Mouse (Mus musculus) layer of hippocampus, adult 11-12 months (tissue): ENCODE results near the gene Trpc4.

Experiments used
- DNase-seq: peaks from one replicate; pipeline ENCODE4 v3.0.0; 2022; ENCODE audit warnings: low spot score

Trpc4 gene

GRCm38 (mm10) chr3:54155639-54156315 lies at the start of gene Trpc4:
Gene Trpc4 (plus strand): TSS chr3:54156035.
- DNase-seq: peak; percentile 39

GRCm38 (mm10) chr3:54111489-54111888 lies 44.3 kb upstream of the Trpc4 start:
- DNase-seq: no peak

DNA sequence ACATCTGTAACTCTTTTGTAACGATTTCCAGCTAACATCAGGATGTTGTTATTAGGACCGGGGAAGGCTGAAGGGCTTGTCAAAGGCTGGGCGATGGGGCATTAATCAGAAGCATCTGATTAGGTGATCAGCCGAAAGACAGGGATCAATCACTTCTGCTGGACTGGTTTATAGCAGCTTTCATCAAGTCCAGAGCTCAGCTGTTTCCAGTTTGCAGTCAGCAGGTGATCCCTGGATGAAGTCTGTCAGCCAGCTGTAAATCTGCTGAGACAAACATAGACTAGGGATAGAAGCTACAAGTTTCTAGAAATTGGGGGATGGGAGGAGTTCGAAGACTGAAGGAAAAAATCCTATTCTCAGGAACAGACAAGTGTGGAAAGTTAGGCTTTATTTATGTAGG lies 20.5 kb upstream of the Trpc4 start:
- no peak for DNase-seq

GRCm38 (mm10) chr3:54141376-54141775 lies 14.5 kb upstream of the Trpc4 start:
- no peak for DNase-seq

DNA sequence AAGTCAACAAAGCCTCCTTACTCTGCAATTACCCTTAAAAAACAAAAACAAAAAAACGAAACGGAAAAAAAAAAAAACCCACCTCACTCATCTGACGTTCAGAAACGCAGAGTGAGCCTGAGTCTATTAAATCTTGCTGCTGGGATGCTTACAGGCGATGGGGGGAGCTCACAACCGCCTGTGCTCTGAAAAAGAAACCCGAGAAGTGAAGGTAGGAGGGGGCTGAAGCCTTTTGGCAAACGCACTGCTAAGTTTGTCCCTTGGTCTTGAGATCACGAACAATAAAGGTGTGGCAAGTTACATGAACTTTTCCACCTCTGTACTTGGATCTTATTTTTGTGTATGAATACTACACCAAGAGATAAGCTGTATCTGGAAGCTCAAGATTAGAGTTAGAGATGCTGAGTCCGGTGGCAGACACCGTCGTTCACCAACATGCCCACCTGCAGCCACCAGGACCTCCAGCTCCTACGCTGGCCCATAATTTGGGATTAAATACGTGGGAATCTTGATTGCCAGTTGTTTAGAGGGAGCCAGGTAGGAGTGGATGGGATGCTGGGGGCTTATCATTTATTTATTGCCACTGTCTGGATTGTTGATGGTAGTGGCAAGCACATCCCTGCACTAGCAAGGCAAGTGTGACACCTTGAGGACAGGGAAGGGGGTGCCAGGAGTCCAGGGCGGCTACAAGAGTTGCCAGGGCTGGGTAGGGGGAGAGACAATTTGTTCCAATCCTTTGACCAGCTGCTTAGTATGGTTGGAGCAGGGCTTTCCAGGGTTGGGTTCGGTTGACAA lies 794 bp upstream of the Trpc4 start:
- peak; percentile 48 for DNase-seq

- no peak for DNase-seq
These were observed 623 bp downstream of the Trpc4 start for GRCm38 (mm10) chr3:54156316-54157000.

- DNase-seq: no peak
These were observed 14.9 kb downstream of the Trpc4 start for GRCm38 (mm10) chr3:54170701-54171100.

DNA sequence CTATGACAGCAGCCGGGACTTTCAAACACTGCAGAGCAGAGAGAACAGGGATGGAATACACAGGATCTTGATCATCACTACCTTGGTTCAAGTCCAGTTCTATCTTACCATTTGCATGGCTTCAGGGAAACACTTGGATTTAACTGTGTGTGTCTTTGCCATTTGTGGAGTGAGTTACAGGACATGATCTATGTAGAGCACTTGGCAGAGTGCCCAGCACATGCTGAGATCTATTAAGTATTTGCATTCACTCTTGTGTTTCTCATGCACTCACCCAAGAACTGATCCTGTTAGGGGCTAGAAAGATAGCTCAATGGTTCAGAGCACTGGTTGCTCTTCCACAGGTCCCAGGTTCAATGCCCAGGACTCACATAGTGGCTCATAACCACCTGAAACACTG lies 21.5 kb downstream of the Trpc4 start:
- no peak for DNase-seq

DNA sequence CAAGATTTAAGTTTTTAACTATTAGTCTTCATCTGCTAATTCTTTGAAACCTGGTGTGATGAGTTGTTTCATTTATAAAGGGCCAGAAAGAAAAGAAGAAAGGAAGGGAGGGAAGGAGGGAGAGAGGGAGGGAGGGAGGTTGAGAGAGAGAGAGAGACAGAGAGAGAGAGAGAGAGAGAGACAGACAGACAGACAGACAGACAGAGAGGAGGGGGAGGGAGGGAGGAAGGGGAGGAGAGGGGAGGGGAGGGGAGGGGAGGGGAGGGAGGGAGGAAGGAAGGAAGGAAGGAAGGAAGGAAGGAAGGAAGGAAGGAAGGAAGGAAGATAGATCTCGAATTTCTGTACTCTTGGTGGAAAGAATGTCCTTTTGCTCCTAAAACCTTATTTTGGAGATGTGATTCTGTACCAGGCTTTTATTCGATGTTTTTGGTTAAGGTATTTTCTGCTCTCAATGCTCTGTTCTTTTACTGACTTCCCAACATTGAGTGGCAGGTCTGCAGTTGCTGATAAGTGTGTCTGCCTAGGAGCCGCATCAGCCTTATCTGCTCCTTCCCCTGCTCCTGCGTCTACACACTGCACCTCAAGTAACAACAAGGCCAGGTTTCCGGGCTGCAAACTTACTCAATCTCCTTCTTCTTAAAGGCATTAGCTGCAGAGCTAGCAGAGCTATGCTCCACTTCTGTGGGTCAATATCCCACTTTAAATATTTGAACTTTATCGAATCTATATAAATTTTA lies 35.3 kb downstream of the Trpc4 start:
- no peak for DNase-seq

- DNase-seq: no peak
These were observed 45.4 kb downstream of the Trpc4 start for GRCm38 (mm10) chr3:54201231-54201630.

DNA sequence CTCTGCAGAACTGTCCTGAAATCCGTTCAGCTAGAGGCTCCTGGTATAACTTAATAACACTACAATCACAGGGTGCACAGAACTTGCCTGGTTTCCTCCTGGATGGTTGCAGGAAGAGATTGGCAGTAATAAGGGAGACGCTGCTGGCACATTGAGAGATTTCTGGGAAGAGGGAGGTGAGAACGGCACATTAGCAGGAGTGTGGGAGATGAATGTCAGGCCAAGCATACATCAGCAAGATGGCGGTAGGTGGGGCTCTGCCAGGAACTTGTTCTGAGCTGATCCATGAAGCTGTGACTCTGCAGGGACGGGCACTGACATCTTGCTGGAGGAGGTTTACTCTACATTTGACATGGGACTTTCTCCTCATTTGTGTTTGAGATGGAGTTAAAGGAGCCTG lies 48.6 kb downstream of the Trpc4 start:
- peak; percentile 59 for DNase-seq

GRCm38 (mm10) chr3:54210112-54210511 lies 54.3 kb downstream of the Trpc4 start:
- peak; percentile 40 for DNase-seq

GRCm38 (mm10) chr3:54211441-54211840 lies 55.6 kb downstream of the Trpc4 start:
- DNase-seq: peak; percentile 15

DNA sequence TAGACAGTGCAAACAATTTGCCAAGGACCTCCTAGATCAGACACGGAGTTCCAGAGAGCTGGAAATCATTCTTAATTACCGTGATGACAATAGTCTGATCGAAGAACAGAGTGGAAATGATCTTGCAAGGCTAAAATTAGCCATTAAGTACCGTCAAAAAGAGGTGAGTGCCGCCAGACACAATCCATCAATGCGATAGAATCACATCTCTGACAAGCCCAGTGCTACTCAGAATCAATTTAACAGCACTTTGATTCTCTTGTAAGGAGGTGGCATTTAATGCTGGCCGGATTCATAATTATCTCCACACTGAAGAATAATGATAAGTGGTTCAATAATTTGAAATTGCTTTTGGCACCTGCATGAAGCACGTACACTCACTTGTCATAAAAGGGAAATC lies 66.7 kb downstream of the Trpc4 start:
- DNase-seq: no peak

GRCm38 (mm10) chr3:54228463-54228862 lies 72.6 kb downstream of the Trpc4 start:
- DNase-seq: no peak

- peak; percentile 40 for DNase-seq
These were observed 83.1 kb downstream of the Trpc4 start for GRCm38 (mm10) chr3:54238891-54239290.

DNA sequence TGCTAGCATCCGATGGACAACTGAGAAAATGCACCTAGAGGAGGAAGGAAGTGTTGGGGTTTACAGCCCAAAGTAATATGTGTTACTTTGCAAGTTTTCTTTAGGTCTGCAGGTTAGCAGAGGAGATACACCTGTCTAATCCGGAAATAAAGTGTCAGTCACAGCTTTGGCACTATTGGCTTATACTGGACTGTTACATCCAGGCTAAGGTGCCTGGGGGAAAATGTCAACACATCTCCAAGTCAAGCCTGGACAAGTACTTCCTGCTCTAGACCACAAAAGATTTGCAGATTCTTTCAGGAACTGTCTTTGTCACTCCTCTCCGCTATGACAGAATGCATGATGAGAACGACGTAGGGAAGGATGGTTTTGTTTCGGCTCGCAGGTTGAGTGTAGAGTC lies 83.6 kb downstream of the Trpc4 start:
- DNase-seq: no peak

DNA sequence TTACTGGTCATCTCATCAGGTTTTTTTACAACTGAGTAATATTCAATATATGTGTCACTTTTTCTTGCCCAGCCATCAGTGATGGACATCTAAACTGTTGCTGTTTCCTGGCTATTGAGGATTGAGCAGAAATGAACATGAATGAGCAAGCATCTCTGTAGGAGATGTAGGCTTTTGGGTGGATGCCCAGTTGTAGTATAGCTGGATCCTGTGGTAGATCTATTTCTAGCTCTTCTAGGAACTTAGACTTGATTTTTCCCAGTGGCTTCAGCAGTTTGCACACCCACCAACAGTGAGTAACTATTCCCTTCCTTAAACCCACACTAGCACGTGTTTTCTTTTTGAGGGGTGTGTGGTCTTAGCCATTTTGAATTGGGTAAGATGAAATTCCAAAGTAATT lies 87.3 kb downstream of the Trpc4 start:
- DNase-seq: no peak

GRCm38 (mm10) chr3:54244729-54245465 lies 89.1 kb downstream of the Trpc4 start:
- DNase-seq: no peak

DNA sequence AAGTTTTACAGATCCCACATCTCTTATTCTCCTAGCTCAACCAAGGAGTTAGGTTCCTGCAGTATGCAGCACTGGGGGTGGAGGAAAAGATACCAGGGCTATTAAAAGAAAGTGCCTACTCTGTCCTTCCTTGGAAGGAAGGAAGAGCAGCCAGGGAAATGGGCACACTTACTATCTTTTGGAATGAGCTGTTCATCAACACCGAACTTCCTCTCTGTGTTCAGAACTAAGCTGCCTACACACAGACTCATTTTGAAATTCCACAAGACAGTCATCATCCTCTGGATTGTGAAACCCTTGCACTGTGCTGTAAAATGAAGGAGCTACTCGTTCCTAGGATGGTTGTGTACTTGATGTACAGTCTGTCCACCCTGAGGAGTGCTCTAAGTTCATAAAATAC lies 90.6 kb downstream of the Trpc4 start:
- DNase-seq: no peak

DNA sequence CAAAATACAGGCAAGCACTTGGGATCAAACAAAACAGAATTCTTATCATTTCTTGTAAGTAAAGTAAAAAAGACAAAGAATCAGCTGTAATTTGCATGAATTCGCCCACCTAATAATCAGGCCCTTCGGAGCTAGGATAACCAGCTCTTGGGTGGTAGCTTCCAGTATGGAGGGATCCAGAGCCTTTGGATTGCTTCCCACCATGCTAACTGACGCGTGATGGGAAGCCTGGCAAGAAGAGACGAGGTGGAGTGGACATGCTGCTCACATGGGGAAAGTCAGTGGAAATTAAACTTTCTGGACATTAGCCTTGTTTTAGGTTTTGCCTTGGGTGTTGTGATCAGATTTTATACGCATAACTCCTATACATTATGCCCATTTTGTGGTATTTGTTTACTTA lies 93.5 kb downstream of the Trpc4 start:
- no peak for DNase-seq

GRCm38 (mm10) chr3:54266943-54267342 lies 111.1 kb downstream of the Trpc4 start:
- no peak for DNase-seq
